Mouse (Mus musculus) brain, embryonic 14.5 days (tissue): ENCODE data around the gene Tada2b.

ENCODE experiments used
- CTCF ChIP-seq: fragments of 200-500 bp; IDR thresholded peaks from 2 replicates; pipeline ENCODE4 v1.5.1; 2012; ENCODE audit warnings: inconsistent platforms, mild to moderate bottlenecking, moderate library complexity, borderline replicate concordance; ENCODE audit not compliant: insufficient read depth, insufficient read length; ENCODE audit errors: extremely low read depth
- POLR2A ChIP-seq: fragments of 200-500 bp; IDR thresholded peaks from 2 replicates; pipeline ENCODE4 v1.6.1; 2012; ENCODE audit warnings: mild to moderate bottlenecking, inconsistent platforms, borderline replicate concordance; ENCODE audit not compliant: poor library complexity, insufficient read depth, insufficient read length, severe bottlenecking; ENCODE audit errors: extremely low read depth

GRCm38 (mm10) chr5:36461231-36461630, 22.9 kb downstream of the Tada2b start:
- TF ChIP-seq CTCF (no peak), POLR2A (no peak)
